Mouse (Mus musculus) intestine, embryonic 14.5 days (tissue): ENCODE data around the gene Vwa1. TPM values are rescaled to one million over a fixed set of nuclear protein-coding genes. Genes with fewer than 3 reads are reported as not detected.
A peak's percentile ranks its signal among the peaks of the same experiment; 100 is the strongest.
"Not testable (repeated sequence)": the region's sequence is repeated elsewhere in the genome, so short reads cannot be mapped to it uniquely, and the experiment has no call there.

ENCODE experiments used
- ATAC-seq: fragments of 200-750 bp; cut with Nextera tagmentation; replicated peaks from 2 replicates; pipeline ENCODE4 v1.8.0; 2017; ENCODE audit warnings: low read depth, moderate number of reproducible peaks, moderate TSS enrichment, moderate library complexity; ENCODE audit not compliant: low FRiP score, low TSS enrichment
- DNase-seq: peaks from one replicate; pipeline ENCODE4 v3.0.0-alpha.2; 2018; ENCODE audit warnings: low spot score
- H3K27ac ChIP-seq: fragments of 300-500 bp; sonication (generic); 2 replicates; pipeline ENCODE4 v1.5.1; 2014; ENCODE audit warnings: low read depth, mild to moderate bottlenecking, control low read depth
- H3K27me3 ChIP-seq: fragments of 300-500 bp; sonication (generic); replicated peaks from 2 replicates; pipeline ENCODE4 v1.6.1; 2014; ENCODE audit warnings: low read length, control low read depth; ENCODE audit not compliant: control insufficient read depth, insufficient read depth
- H3K36me3 ChIP-seq: fragments of 300-500 bp; sonication (generic); 2 replicates; pipeline ENCODE4 v1.6.1; 2014; ENCODE audit warnings: low read length, control low read depth; ENCODE audit not compliant: control insufficient read depth, insufficient read depth
- H3K4me1 ChIP-seq: fragments of 300-500 bp; sonication (generic); replicated peaks from 2 replicates; pipeline ENCODE4 v1.6.1; 2014; ENCODE audit warnings: low read length, control low read depth, mixed read lengths; ENCODE audit not compliant: control insufficient read depth, insufficient read depth
- H3K4me2 ChIP-seq: fragments of 300-500 bp; sonication (generic); 2 replicates; pipeline ENCODE4 v1.6.1; 2014; ENCODE audit warnings: low read length
- H3K4me3 ChIP-seq: fragments of 300-500 bp; sonication (generic); 2 replicates; pipeline ENCODE4 v1.5.1; 2014; ENCODE audit warnings: low read depth, low read length, control low read depth, mixed read lengths
- H3K9ac ChIP-seq: fragments of 300-500 bp; sonication (generic); 2 replicates; pipeline ENCODE4 v1.6.1; 2014; ENCODE audit warnings: mild to moderate bottlenecking, low read length
- H3K9me3 ChIP-seq: fragments of 300-500 bp; sonication (generic); 2 replicates; pipeline ENCODE4 v1.6.1; 2016; ENCODE audit warnings: low read length, control low read depth; ENCODE audit not compliant: control insufficient read depth
- WGBS: fragments of 180-500 bp; shearing (Covaris S2); extraction: QIAGEN DNeasy Blood & Tissue Kit; methylation state at CpG from one replicate; pipeline ENCODE4 v1.1.7; 2014; 5-methylcytosine and 5-hydroxymethylcytosine counted together
- polyA plus RNA-seq: library from polyadenylated mRNA; unstranded; fragments of >200 nt; fragmentation: Nextera tagmentation; extraction: Ambion mirVana; gene quantifications from 2 replicates; pipeline ENCODE4 v1.2.1, GENCODE M21; 2014

Vwa1 gene
- polyA plus RNA-seq, 1 experiment from 2014 or later, result 16.4 TPM

GRCm38 (mm10) chr4:155745136-155745535 lies 29.4 kb downstream of the Vwa1 start:
- no peaks in the 10 kb centered on the region for H3K4me1 ChIP-seq
- no peak overlapping the region for H3K9ac ChIP-seq
- no peak overlapping the region for H3K27ac ChIP-seq
- peaks cover 98% of the 10 kb centered on the region for H3K36me3 ChIP-seq
- WGBS, result 89% methylated on average over 5 of the region's 5 CpGs
- H3K27me3 ChIP-seq, result no peaks in the 10 kb centered on the region
- DNase-seq, result no peak
- H3K4me2 ChIP-seq, result no peak overlapping the region
- no peak overlapping the region for H3K4me3 ChIP-seq
- no peak for ATAC-seq
- no peaks in the 10 kb centered on the region for H3K9me3 ChIP-seq

GRCm38 (mm10) chr4:155744474-155744873 lies 30.0 kb downstream of the Vwa1 start:
- H3K27ac ChIP-seq, result no peak overlapping the region
- no peak for ATAC-seq
- H3K9ac ChIP-seq, result no peak overlapping the region
- H3K36me3 ChIP-seq, result peaks cover 98% of the 10 kb centered on the region
- no peak overlapping the region for H3K4me3 ChIP-seq
- H3K27me3 ChIP-seq, result no peaks in the 10 kb centered on the region
- WGBS, result 87% methylated on average over 8 of the region's 8 CpGs
- no peaks in the 10 kb centered on the region for H3K4me1 ChIP-seq
- H3K4me2 ChIP-seq, result no peak overlapping the region
- H3K9me3 ChIP-seq, result no peaks in the 10 kb centered on the region
- no peak for DNase-seq

- 93% methylated on average over 5 of the region's 5 CpGs for WGBS
- ATAC-seq, result no peak
- H3K4me1 ChIP-seq, result no peaks in the 10 kb centered on the region
- H3K9ac ChIP-seq, result no peak overlapping the region
- no peak for DNase-seq
- H3K36me3 ChIP-seq, result peaks cover 86% of the 10 kb centered on the region
- H3K27ac ChIP-seq, result no peak overlapping the region
- no peaks in the 10 kb centered on the region for H3K27me3 ChIP-seq
- no peak overlapping the region for H3K4me2 ChIP-seq
- H3K4me3 ChIP-seq, result no peak overlapping the region
- H3K9me3 ChIP-seq, result no peaks in the 10 kb centered on the region
Observed at GRCm38 (mm10) chr4:155742684-155743083, 31.8 kb downstream of the Vwa1 start.

GRCm38 (mm10) chr4:155740681-155741080 lies 33.8 kb downstream of the Vwa1 start:
- DNase-seq, H3K27ac ChIP-seq, H3K9me3 ChIP-seq, H3K27me3 ChIP-seq, H3K4me3 ChIP-seq, H3K9ac ChIP-seq, ATAC-seq, H3K4me2 ChIP-seq, H3K4me1 ChIP-seq: not testable (repeated sequence)
- WGBS, result 89% methylated on average over 10 of the region's 10 CpGs
- H3K36me3 ChIP-seq, result peaks cover 79% of the 10 kb centered on the region

GRCm38 (mm10) chr4:155739741-155740636 lies 34.5 kb downstream of the Vwa1 start:
- no peak for ATAC-seq
- Histone ChIP-seq H3K27ac (no peak overlapping the region), H3K4me1 (peaks cover 6% of the 10 kb centered on the region), H3K36me3 (peaks cover 72% of the 10 kb centered on the region), H3K9me3 (no peaks in the 10 kb centered on the region), H3K4me2 (no peak overlapping the region), H3K27me3 (no peaks in the 10 kb centered on the region), H3K4me3 (no peak overlapping the region), H3K9ac (no peak overlapping the region)
- DNase-seq, result no peak
- 82% methylated on average over 37 of the region's 37 CpGs for WGBS

GRCm38 (mm10) chr4:155739152-155739551 lies 35.3 kb downstream of the Vwa1 start:
- H3K36me3 ChIP-seq, result peaks cover 64% of the 10 kb centered on the region

GRCm38 (mm10) chr4:155738262-155738661 lies 36.2 kb downstream of the Vwa1 start:
- DNase-seq, result no peak
- Histone ChIP-seq H3K27me3 (no peaks in the 10 kb centered on the region), H3K4me1 (peaks cover 13% of the 10 kb centered on the region), H3K9me3 (no peaks in the 10 kb centered on the region), H3K36me3 (peaks cover 56% of the 10 kb centered on the region), H3K4me2 (no peak overlapping the region), H3K9ac (no peak overlapping the region), H3K4me3 (no peak overlapping the region), H3K27ac (no peak overlapping the region)
- ATAC-seq, result no peak
- WGBS, result 58% methylated on average over 8 of the region's 8 CpGs

More at GRCm38 (mm10) chr4:155739152-155739551, 35.3 kb downstream of the Vwa1 start:
- H3K27me3 ChIP-seq, result no peaks in the 10 kb centered on the region
- no peak overlapping the region for H3K4me2 ChIP-seq
- ATAC-seq (no peak), DNase-seq (no peak)
- 81% methylated on average over 6 of the region's 6 CpGs for WGBS
- no peak overlapping the region for H3K27ac ChIP-seq
- no peaks in the 10 kb centered on the region for H3K9me3 ChIP-seq
- H3K4me1 ChIP-seq, result peaks cover 7% of the 10 kb centered on the region
- no peak overlapping the region for H3K9ac ChIP-seq
- no peak overlapping the region for H3K4me3 ChIP-seq

GRCm38 (mm10) chr4:155736421-155736820 lies 38.1 kb downstream of the Vwa1 start:
- H3K4me3 ChIP-seq, result no peak overlapping the region
- H3K9me3 ChIP-seq, result no peaks in the 10 kb centered on the region
- peaks cover 13% of the 10 kb centered on the region for H3K4me1 ChIP-seq
- H3K36me3 ChIP-seq, result peaks cover 54% of the 10 kb centered on the region
- no peak overlapping the region for H3K27ac ChIP-seq
- no peak overlapping the region for H3K9ac ChIP-seq
- WGBS, result 87% methylated on average over 5 of the region's 5 CpGs
- no peak for DNase-seq
- no peak overlapping the region for H3K4me2 ChIP-seq
- H3K27me3 ChIP-seq, result no peaks in the 10 kb centered on the region
- ATAC-seq, result no peak

- Histone ChIP-seq H3K27me3 (no peaks in the 10 kb centered on the region), H3K4me1 (peaks cover 13% of the 10 kb centered on the region), H3K9me3 (no peaks in the 10 kb centered on the region), H3K9ac (peak overlapping the region; percentile 70), H3K4me3 (peak overlapping the region; percentile 67), H3K27ac (no peak overlapping the region), H3K4me2 (peak overlapping the region; percentile 93), H3K36me3 (peaks cover 54% of the 10 kb centered on the region)
- ATAC-seq, result no peak
- 60% methylated on average over 5 of the region's 5 CpGs for WGBS
- DNase-seq, result no peak
Observed at GRCm38 (mm10) chr4:155735788-155736187, 38.7 kb downstream of the Vwa1 start.
